Mouse (Mus musculus) hindbrain, embryonic 16.5 days (tissue): ENCODE measurements around the gene Rgs8. TPM values are rescaled to one million over a fixed set of nuclear protein-coding genes. Genes with fewer than 3 reads are reported as not detected.

Experiments used
- ATAC-seq: fragments of 200-750 bp; cut with Nextera tagmentation; 2 replicates; pipeline ENCODE4 v1.8.0; 2017; ENCODE audit warnings: moderate TSS enrichment, moderate library complexity
- H3K27ac ChIP-seq: fragments of 300-500 bp; sonication (generic); 2 replicates; pipeline ENCODE4 v1.5.1; 2014; ENCODE audit warnings: low read depth, mild to moderate bottlenecking, control low read depth, low read length, moderate library complexity
- H3K27me3 ChIP-seq: fragments of 300-500 bp; sonication (generic); replicated peaks from 2 replicates; pipeline ENCODE4 v1.6.1; 2014; ENCODE audit warnings: low read length; ENCODE audit not compliant: control insufficient read depth, insufficient read depth
- H3K36me3 ChIP-seq: fragments of 300-500 bp; sonication (generic); 2 replicates; pipeline ENCODE4 v1.6.1; 2014; ENCODE audit warnings: mild to moderate bottlenecking, low read length, moderate library complexity, mixed read lengths; ENCODE audit not compliant: control insufficient read depth, insufficient read depth
- H3K4me1 ChIP-seq: fragments of 300-500 bp; sonication (generic); 2 replicates; pipeline ENCODE4 v1.6.1; 2014; ENCODE audit warnings: low read depth, low read length; ENCODE audit not compliant: control insufficient read depth, insufficient read depth
- H3K4me2 ChIP-seq: fragments of 300-500 bp; sonication (generic); 2 replicates; pipeline ENCODE4 v1.6.1; 2014; ENCODE audit warnings: mild to moderate bottlenecking, low read length, control low read depth, moderate library complexity
- H3K4me3 ChIP-seq: fragments of 300-500 bp; sonication (generic); 2 replicates; pipeline ENCODE4 v1.5.1; 2014; ENCODE audit warnings: mild to moderate bottlenecking, low read length, control low read depth, moderate library complexity
- H3K9ac ChIP-seq: fragments of 300-500 bp; sonication (generic); 2 replicates; pipeline ENCODE4 v1.6.1; 2014; ENCODE audit warnings: low read depth, mild to moderate bottlenecking, control low read depth, low read length, moderate library complexity
- H3K9me3 ChIP-seq: fragments of 300-500 bp; sonication (generic); 2 replicates; pipeline ENCODE4 v1.6.1; 2014; ENCODE audit warnings: mild to moderate bottlenecking, low read length, moderate library complexity; ENCODE audit not compliant: control insufficient read depth
- WGBS: fragments of 180-500 bp; shearing (Covaris S2); extraction: QIAGEN DNeasy Blood & Tissue Kit; methylation state at CpG from one replicate; pipeline ENCODE4 v1.1.7; 2014; 5-methylcytosine and 5-hydroxymethylcytosine counted together
- polyA plus RNA-seq: library from polyadenylated mRNA; unstranded; fragments of >200 nt; fragmentation: Nextera tagmentation; extraction: Ambion mirVana; gene quantifications from 2 replicates; pipeline ENCODE4 v1.2.1, GENCODE M21; 2015

Gene Rgs8
- polyA plus RNA-seq, 1 experiment from 2014 or later: 18.8 TPM

DNA sequence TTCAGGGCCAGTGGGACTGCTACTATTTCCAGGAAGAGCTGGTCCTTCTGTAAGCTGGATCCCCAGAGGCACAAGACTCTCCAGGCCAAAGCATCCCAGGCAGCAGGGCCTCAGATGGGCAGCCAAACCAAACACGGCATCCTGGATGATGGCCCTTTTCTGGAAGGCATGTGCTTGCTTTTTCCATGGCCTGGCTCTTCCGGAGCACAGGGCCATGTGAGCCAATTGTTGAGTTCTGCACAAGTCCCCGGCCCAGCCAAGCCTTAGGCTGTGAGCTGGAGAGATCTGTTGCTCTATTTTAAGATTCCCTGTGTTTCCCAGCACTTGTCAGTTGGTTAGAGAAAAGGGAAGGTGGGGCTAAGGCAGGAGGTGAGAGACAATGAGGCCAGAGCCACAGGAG lies 77.8 kb downstream of the Rgs8 start:
- WGBS: 44% methylated on average over 3 of the region's 3 CpGs
- Histone ChIP-seq H3K4me2 (no peak overlapping the region), H3K4me3 (no peak overlapping the region), H3K9me3 (no peaks in the 10 kb centered on the region), H3K36me3 (no peaks in the 10 kb centered on the region), H3K9ac (no peak overlapping the region), H3K27ac (peak overlapping the region; percentile 37; the same call in 1 of the 2 replicates), H3K4me1 (peaks cover 11% of the 10 kb centered on the region), H3K27me3 (no peaks in the 10 kb centered on the region)
- ATAC-seq: 0 out of 2 replicates have a peak, but pooled peaks have one; percentile 19

DNA sequence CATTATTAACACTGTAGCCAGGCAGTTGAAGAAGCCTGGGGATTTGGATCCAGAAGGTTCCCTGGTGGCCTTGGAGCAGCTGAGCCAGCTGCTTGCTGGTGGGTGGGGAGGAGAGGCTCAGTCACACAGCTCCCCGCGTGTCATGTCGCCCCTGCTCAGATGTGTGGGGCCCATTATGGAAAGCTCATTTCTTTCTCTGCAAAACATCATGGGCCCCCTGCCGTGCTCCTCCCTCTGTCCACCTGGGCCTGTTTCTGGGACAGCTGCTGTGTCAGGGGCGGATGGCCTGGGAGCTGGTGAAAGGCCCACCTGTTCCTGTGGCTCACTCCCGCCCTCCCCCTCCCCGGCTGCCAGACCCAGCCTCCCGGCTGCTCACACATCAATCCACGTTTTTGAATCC lies 80.4 kb downstream of the Rgs8 start:
- WGBS: 16% methylated on average over 9 of the region's 9 CpGs
- H3K4me2 ChIP-seq: no peak overlapping the region
- H3K27me3 ChIP-seq: no peaks in the 10 kb centered on the region
- H3K4me3 ChIP-seq: no peak overlapping the region
- H3K4me1 ChIP-seq: peaks cover 25% of the 10 kb centered on the region
- no peaks in the 10 kb centered on the region for H3K36me3 ChIP-seq
- no peak for ATAC-seq
- H3K27ac ChIP-seq: no peak overlapping the region
- H3K9me3 ChIP-seq: no peaks in the 10 kb centered on the region
- no peak overlapping the region for H3K9ac ChIP-seq

DNA sequence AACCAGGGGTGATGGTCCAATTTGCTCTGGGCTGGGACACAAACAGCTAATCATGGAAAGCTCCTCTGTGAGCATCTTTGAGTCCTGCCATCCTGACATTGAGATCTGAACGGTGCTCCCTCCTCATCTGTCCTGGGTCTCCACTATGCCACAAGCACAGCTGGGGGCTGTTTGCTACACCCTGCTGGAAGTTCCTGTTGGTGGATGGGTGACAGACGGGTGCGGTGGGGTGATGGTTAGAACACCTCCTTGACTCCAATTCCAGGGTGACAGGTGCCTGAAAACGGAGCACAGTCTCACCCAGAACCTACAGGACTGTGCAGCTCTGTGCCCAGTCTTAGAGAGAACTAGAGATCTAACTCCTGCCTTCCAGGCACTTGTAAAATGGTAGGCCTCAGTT lies 82.0 kb downstream of the Rgs8 start:
- Histone ChIP-seq H3K4me3 (no peak overlapping the region), H3K4me1 (peaks cover 28% of the 10 kb centered on the region), H3K9me3 (no peaks in the 10 kb centered on the region), H3K27me3 (no peaks in the 10 kb centered on the region), H3K4me2 (no peak overlapping the region), H3K9ac (no peak overlapping the region), H3K36me3 (no peaks in the 10 kb centered on the region), H3K27ac (no peak overlapping the region)
- ATAC-seq: no peak
- 86% methylated on average over 4 of the region's 4 CpGs for WGBS

GRCm38 (mm10) chr1:153736096-153736495 lies 83.3 kb downstream of the Rgs8 start:
- H3K4me1 ChIP-seq: peaks cover 31% of the 10 kb centered on the region
- H3K9me3 ChIP-seq: no peaks in the 10 kb centered on the region
- 63% methylated on average over 6 of the region's 6 CpGs for WGBS
- H3K9ac ChIP-seq: no peak overlapping the region
- H3K27me3 ChIP-seq: no peaks in the 10 kb centered on the region
- no peak overlapping the region for H3K4me2 ChIP-seq
- no peak for ATAC-seq
- H3K36me3 ChIP-seq: no peaks in the 10 kb centered on the region
- no peak overlapping the region for H3K27ac ChIP-seq
- no peak overlapping the region for H3K4me3 ChIP-seq

- peak; percentile 39 for ATAC-seq
- Histone ChIP-seq H3K9ac (peak overlapping the region; percentile 41), H3K27me3 (no peaks in the 10 kb centered on the region), H3K4me2 (peak overlapping the region; percentile 31; the same call in 1 of the 2 replicates), H3K27ac (peak overlapping the region; percentile 63), H3K4me1 (peaks cover 34% of the 10 kb centered on the region), H3K9me3 (no peaks in the 10 kb centered on the region), H3K4me3 (no peak overlapping the region), H3K36me3 (no peaks in the 10 kb centered on the region)
- WGBS: 23% methylated on average over 9 of the region's 9 CpGs
These were observed 84.6 kb downstream of the Rgs8 start for GRCm38 (mm10) chr1:153737101-153738085.

DNA sequence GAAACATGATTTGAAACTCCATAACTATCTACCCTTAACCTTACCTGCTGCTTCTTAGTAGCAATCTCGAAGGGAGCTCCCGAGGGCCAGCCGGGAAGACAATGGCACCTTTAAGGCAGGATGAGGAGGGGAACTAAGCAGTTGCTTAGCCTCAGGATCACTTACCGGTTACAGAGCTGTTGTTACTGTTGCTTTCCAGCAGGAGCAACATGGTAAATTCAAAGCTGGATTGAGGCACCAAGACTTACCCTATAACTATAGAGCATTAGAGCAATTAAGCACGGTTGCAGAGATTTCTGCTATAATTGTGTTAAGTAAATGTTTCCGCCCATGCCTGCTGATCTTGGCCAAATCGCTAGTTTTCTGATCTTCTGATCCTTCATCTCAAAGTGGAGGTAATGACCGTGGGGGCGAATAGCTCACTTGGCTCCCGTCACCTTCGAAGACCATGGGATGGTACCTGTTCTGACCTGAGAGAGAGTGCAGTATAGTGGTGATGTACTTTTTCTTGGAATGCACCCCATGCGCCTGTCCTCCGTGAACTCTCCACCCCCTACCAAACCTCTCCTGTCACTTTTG lies 86.7 kb downstream of the Rgs8 start:
- Histone ChIP-seq H3K4me3 (peak overlapping the region; percentile 49), H3K9ac (peak overlapping the region; percentile 62; the same call in 1 of the 2 replicates), H3K4me1 (peaks cover 29% of the 10 kb centered on the region), H3K36me3 (no peaks in the 10 kb centered on the region), H3K27me3 (no peaks in the 10 kb centered on the region), H3K27ac (no peak overlapping the region), H3K9me3 (no peaks in the 10 kb centered on the region), H3K4me2 (peak overlapping the region; percentile 91)
- no peak; the same call in 1 of the 2 replicates for ATAC-seq
- 20% methylated on average over 13 of the region's 13 CpGs for WGBS

DNA sequence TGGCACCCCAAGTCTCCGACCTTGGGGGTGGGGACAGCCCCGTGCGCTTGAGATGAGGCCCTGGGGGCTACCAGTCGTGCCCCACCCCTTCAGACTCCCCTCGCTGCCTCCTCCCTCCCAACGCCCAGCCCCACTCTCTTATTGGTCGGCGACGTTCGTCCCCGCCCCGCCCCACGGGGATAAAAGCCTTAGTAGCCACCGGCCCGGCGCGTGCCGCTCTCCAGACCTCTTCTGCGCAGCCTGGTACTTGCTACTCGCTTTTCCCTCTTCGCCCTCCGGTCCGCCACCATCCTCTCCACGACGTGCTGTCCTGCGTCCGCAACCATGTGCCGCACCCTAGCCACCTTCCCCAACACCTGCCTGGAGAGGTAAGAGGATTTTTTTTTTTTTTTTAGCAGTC lies 87.3 kb downstream of the Rgs8 start, which contains the start of gene Rgs16:
TSS of gene Rgs16 (plus strand) at position 205 of the 400 bp plus-strand sequence.
- no peaks in the 10 kb centered on the region for H3K36me3 ChIP-seq
- H3K27ac ChIP-seq: no peak within 1 kb of the TSS
- peak within 1 kb of the TSS; percentile 62 for H3K9ac ChIP-seq
- peak within 1 kb of the TSS; percentile 49 for H3K4me3 ChIP-seq
- H3K4me1 ChIP-seq: peaks cover 29% of the 10 kb centered on the region
- no peaks in the 10 kb centered on the region for H3K9me3 ChIP-seq
- peak; percentile 64 for ATAC-seq
- no peaks in the 10 kb centered on the region for H3K27me3 ChIP-seq
- 0% methylated on average over 28 of the region's 28 CpGs for WGBS
- peak within 1 kb of the TSS; percentile 91 for H3K4me2 ChIP-seq

DNA sequence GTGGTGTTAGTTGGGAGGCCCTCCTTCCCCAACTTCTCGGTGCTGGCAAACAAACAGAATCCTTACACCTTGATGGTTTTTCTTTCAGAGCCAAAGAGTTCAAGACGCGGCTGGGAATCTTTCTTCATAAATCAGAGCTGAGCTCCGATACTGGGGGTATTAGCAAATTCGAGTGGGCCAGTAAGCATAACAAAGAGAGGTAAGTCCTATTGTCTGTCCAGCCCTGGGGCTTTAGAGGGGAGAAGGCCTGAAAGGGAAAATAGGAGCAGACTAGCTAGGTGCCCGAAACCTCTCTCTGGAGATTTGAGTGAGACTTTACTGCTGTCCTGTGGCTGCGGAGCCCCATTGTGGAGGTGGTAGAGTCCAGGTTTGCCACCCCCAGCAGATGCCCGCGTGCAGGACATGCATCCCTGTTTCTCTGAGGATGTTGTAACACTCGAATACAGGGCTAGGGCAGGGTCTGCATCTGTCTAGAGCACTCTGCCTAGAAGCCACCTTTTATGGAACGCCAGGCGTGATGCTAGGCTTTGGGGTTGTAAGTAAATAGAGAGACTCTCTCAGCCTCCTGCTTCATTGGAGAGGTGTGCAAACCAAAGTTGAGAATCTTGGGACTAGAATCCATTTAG lies 88.1 kb downstream of the Rgs8 start:
- H3K36me3 ChIP-seq: no peaks in the 10 kb centered on the region
- no peaks in the 10 kb centered on the region for H3K9me3 ChIP-seq
- H3K4me3 ChIP-seq: peak overlapping the region; percentile 49
- H3K27me3 ChIP-seq: no peaks in the 10 kb centered on the region
- H3K4me2 ChIP-seq: peak overlapping the region; percentile 91
- no peak for ATAC-seq
- no peak overlapping the region for H3K27ac ChIP-seq
- peaks cover 29% of the 10 kb centered on the region for H3K4me1 ChIP-seq
- 29% methylated on average over 12 of the region's 12 CpGs for WGBS
- peak overlapping the region; percentile 44; the same call in 1 of the 2 replicates for H3K9ac ChIP-seq
